Mouse (Mus musculus): ENCODE measurements around the gene Ywhag. TPM values are rescaled to one million over a fixed set of nuclear protein-coding genes. Genes with fewer than 3 reads are reported as not detected.

The Ywhag gene
- polyA plus RNA-seq, 1 experiment from 2014 or later, result 89.4 TPM

DNA sequence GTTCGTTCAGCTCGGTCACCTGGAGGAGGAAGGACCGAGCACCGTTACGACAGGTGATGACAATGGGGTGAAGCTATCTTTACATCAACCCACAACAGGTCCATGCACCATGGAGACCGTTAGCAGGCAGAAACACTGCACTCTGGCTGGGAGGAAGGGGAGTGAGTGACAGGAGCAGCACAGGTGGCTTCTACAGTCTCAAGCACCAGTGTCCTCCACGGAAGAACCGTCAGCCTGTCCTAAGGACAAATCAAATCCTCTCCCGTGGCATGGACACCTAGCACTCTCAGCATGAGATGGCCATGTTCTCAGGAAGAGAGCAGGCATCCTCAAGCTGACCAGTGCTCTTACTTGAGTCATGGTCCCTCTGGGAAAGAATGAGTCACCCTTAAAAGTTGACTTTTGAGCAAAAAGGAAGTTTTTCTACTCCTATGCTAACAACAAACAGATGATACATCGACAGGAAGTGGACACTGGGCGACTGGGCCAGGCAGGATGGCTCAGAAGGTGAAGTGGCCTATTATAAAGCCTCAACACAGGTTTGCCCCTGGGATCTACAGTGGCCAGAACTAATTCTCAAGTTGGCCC, 22.7 kb downstream of the Ywhag start:
- no peak for DNase-seq (ENCODE audit: low spot score)
- Histone ChIP-seq H3K9me3 (replicated peaks; ENCODE audit: low read length) (no peaks in the 10 kb centered on the region), H3K4me1 (replicated peaks; ENCODE audit: insufficient read depth, low read length) (no peaks in the 10 kb centered on the region; the same call in 1 of the 2 replicates), H3K27ac (no peak overlapping the region), H3K27me3 (ENCODE audit: insufficient read depth, low read length) (no peaks in the 10 kb centered on the region), H3K4me2 (ENCODE audit: low read length) (no peak overlapping the region), H3K36me3 (ENCODE audit: insufficient read depth, low read length) (peaks cover 29% of the 10 kb centered on the region), H3K4me3 (replicated peaks; ENCODE audit: low read depth, low read length) (no peak overlapping the region), H3K9ac (ENCODE audit: low read depth, low read length) (no peak overlapping the region)
- TF ChIP-seq CTCF (IDR thresholded peaks at IDR 0.05; ENCODE audit: low read depth), result no peak
- ATAC-seq (replicated peaks; ENCODE audit: low FRiP score, low read depth), result no peak
- WGBS, result 84% methylated on average over 11 of the region's 11 CpGs

DNA sequence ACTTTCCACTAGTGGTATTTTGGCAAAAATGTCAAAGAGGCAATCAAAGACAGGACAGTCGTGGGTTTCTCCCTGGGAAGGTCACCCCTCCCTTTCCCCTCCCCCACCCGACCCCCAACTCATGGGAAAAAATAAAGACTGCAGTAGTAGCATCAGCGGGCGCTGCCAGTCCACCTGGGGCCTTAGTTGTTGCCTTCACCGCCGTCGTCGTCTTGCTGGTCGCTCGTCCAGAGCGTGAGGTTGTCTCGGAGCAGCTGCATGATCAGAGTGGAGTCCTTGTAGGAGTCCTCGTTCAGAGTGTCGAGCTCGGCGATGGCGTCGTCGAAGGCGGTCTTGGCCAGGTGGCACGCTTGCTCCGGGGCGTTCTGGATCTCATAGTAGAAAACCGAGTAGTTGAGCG, 23.6 kb downstream of the Ywhag start:
- peaks cover 29% of the 10 kb centered on the region for H3K36me3 ChIP-seq (ENCODE audit: insufficient read depth, low read length)

DNA sequence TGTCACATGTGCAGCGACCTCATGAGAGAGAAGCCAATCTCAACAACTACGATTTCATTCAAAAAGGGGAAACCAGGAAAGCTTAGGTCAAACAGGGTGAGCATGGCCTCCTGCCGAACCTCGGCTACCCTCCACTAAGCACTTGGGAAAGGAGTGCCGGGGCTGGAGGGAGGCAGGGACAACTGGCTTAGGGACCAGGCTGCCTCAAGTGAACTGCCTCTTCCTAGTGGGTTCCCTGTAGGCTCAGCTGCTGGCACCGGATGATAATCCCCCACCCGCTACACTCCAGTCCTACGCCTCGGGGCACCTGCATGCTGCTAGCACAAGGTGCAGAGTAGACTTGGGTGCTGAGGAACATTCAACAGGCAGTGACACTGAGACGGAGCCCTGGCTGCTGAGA, 24.8 kb downstream of the Ywhag start:
- Histone ChIP-seq H3K4me2 (ENCODE audit: low read length) (no peak overlapping the region), H3K4me3 (replicated peaks; ENCODE audit: low read depth, low read length) (no peak overlapping the region), H3K36me3 (ENCODE audit: insufficient read depth, low read length) (peaks cover 29% of the 10 kb centered on the region), H3K9ac (ENCODE audit: low read depth, low read length) (no peak overlapping the region), H3K4me1 (replicated peaks; ENCODE audit: insufficient read depth, low read length) (no peaks in the 10 kb centered on the region; the same call in 1 of the 2 replicates), H3K27ac (no peak overlapping the region), H3K9me3 (replicated peaks; ENCODE audit: low read length) (no peaks in the 10 kb centered on the region), H3K27me3 (ENCODE audit: insufficient read depth, low read length) (no peaks in the 10 kb centered on the region)
- no peak for TF ChIP-seq CTCF (IDR thresholded peaks at IDR 0.05; ENCODE audit: low read depth)
- DNase-seq (ENCODE audit: low spot score) (no peak), ATAC-seq (replicated peaks; ENCODE audit: low FRiP score, low read depth) (no peak)
- 80% methylated on average over 10 of the region's 10 CpGs for WGBS

More for the DNA sequence above, 23.6 kb downstream of the Ywhag start:
- Histone ChIP-seq H3K4me2 (ENCODE audit: low read length) (no peak overlapping the region), H3K9ac (ENCODE audit: low read depth, low read length) (no peak overlapping the region), H3K4me1 (replicated peaks; ENCODE audit: insufficient read depth, low read length) (no peaks in the 10 kb centered on the region; the same call in 1 of the 2 replicates), H3K4me3 (replicated peaks; ENCODE audit: low read depth, low read length) (no peak overlapping the region), H3K27me3 (ENCODE audit: insufficient read depth, low read length) (no peaks in the 10 kb centered on the region), H3K9me3 (replicated peaks; ENCODE audit: low read length) (no peaks in the 10 kb centered on the region), H3K27ac (no peak overlapping the region)
- TF ChIP-seq CTCF (IDR thresholded peaks at IDR 0.05; ENCODE audit: low read depth), result no peak
- ATAC-seq (replicated peaks; ENCODE audit: low FRiP score, low read depth) (no peak), DNase-seq (ENCODE audit: low spot score) (no peak)
- 89% methylated on average over 25 of the region's 25 CpGs for WGBS

DNA sequence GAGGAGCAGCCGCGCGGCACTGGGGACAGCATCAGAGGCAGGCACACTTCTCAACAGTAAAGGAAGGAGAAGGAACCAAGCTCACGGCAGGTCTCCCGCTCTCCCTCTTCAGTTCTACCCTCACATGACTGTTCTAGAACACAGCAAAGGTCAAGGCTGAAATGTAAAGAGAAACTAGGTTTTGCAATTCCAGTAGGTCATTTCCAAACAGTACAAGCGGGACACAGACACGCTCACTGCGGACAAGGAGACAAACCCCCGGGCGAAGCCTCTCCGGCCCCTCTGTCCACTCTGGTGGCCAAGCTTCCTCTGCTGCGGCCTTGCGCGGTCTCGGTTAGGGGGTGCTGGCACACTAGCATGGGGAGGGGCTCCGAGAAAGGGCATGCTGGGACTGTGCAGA, 25.4 kb downstream of the Ywhag start:
- Histone ChIP-seq H3K4me3 (replicated peaks; ENCODE audit: low read depth, low read length) (no peak overlapping the region), H3K36me3 (ENCODE audit: insufficient read depth, low read length) (peaks cover 29% of the 10 kb centered on the region), H3K9me3 (replicated peaks; ENCODE audit: low read length) (no peaks in the 10 kb centered on the region), H3K4me2 (ENCODE audit: low read length) (no peak overlapping the region), H3K9ac (ENCODE audit: low read depth, low read length) (no peak overlapping the region), H3K27me3 (ENCODE audit: insufficient read depth, low read length) (no peaks in the 10 kb centered on the region), H3K4me1 (replicated peaks; ENCODE audit: insufficient read depth, low read length) (no peaks in the 10 kb centered on the region; the same call in 1 of the 2 replicates), H3K27ac (no peak overlapping the region)
- no peak for TF ChIP-seq CTCF (IDR thresholded peaks at IDR 0.05; ENCODE audit: low read depth)
- no peak for ATAC-seq (replicated peaks; ENCODE audit: low FRiP score, low read depth)
- DNase-seq (ENCODE audit: low spot score), result no peak
- 86% methylated on average over 16 of the region's 16 CpGs for WGBS

DNA sequence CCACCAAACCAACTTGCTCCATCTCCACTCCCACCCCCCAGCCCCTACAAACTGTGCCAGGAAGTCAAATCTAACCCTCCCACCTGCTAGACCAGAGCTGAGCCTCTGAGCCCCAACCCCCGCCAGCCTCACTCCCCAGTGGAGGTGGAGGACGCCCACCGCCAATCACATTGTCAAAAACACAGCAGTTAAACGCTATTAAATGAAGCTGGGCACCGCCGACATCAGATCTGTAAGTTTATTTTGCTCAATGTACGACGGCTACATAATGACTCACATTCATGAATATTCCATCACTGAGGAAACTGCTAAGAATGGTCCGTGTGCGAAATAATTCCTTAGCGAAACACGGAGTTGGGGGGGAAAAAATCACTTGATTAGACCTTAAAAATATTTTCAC, 26.2 kb downstream of the Ywhag start:
- Histone ChIP-seq H3K4me2 (ENCODE audit: low read length) (no peak overlapping the region), H3K27me3 (ENCODE audit: insufficient read depth, low read length) (no peaks in the 10 kb centered on the region), H3K4me3 (replicated peaks; ENCODE audit: low read depth, low read length) (no peak overlapping the region), H3K27ac (no peak overlapping the region), H3K4me1 (replicated peaks; ENCODE audit: insufficient read depth, low read length) (no peaks in the 10 kb centered on the region), H3K9ac (ENCODE audit: low read depth, low read length) (no peak overlapping the region), H3K36me3 (ENCODE audit: insufficient read depth, low read length) (peaks cover 29% of the 10 kb centered on the region), H3K9me3 (replicated peaks; ENCODE audit: low read length) (no peaks in the 10 kb centered on the region)
- DNase-seq (ENCODE audit: low spot score), result no peak
- WGBS, result 73% methylated on average over 12 of the region's 12 CpGs
- ATAC-seq (replicated peaks; ENCODE audit: low FRiP score, low read depth), result no peak
- no peak for TF ChIP-seq CTCF (IDR thresholded peaks at IDR 0.05; ENCODE audit: low read depth)

DNA sequence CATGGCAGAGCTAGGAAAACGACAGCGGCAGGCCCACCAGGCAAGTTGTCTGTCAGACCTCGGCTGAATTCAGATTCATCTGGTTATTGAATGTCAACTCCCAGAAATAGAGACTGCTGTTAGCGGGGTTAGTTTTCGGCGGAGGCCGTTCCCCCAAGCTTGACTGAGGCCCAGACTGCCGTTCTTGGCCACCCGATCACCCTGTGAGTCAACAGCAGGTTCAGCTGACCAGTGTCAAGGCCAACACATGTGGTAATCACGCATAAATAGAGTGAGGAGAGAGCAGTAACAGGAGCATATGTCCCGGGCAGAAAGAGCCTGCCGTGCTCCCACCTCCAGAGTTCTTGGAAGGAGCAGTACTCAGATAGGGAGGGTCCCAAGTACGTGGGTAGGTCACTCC, 27.2 kb downstream of the Ywhag start:
- ATAC-seq (replicated peaks; ENCODE audit: low FRiP score, low read depth) (no peak), DNase-seq (ENCODE audit: low spot score) (no peak)
- Histone ChIP-seq H3K27me3 (ENCODE audit: insufficient read depth, low read length) (no peaks in the 10 kb centered on the region), H3K4me2 (ENCODE audit: low read length) (no peak overlapping the region), H3K9ac (ENCODE audit: low read depth, low read length) (no peak overlapping the region), H3K4me1 (replicated peaks; ENCODE audit: insufficient read depth, low read length) (no peaks in the 10 kb centered on the region), H3K9me3 (replicated peaks; ENCODE audit: low read length) (no peaks in the 10 kb centered on the region), H3K27ac (no peak overlapping the region), H3K36me3 (ENCODE audit: insufficient read depth, low read length) (peaks cover 29% of the 10 kb centered on the region), H3K4me3 (replicated peaks; ENCODE audit: low read depth, low read length) (no peak overlapping the region)
- 57% methylated on average over 13 of the region's 13 CpGs for WGBS
- TF ChIP-seq CTCF (IDR thresholded peaks at IDR 0.05; ENCODE audit: low read depth), result no peak

DNA sequence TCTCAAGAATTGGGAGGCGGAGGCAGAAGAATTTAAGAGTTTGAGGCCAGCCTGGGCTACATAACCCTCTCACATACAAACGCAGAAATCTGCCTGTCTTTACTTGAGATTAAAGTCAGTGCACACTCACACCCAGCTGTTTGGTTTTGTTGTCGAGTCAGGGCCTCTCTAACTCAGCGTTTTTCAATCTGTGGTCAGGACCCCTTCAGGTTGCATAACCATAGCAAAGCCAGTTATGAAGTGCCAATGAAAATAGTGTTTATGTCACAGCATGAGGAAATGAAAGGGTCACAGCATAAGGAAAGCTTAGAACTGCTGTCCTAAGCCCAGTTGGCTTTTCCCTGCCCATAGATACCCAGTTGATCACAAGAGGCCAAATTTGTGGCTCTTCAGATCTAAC, 27.6 kb downstream of the Ywhag start:
- ATAC-seq (replicated peaks; ENCODE audit: low FRiP score, low read depth) (no peak), DNase-seq (ENCODE audit: low spot score) (no peak)
- H3K4me2 ChIP-seq (ENCODE audit: low read length), result no peak overlapping the region
- 75% methylated on average over 4 of the region's 4 CpGs for WGBS
- no peak for TF ChIP-seq CTCF (IDR thresholded peaks at IDR 0.05; ENCODE audit: low read depth)
- H3K4me3 ChIP-seq (replicated peaks; ENCODE audit: low read depth, low read length), result no peak overlapping the region
- H3K27ac ChIP-seq, result no peak overlapping the region
- no peaks in the 10 kb centered on the region for H3K4me1 ChIP-seq (replicated peaks; ENCODE audit: insufficient read depth, low read length)
- peaks cover 29% of the 10 kb centered on the region for H3K36me3 ChIP-seq (ENCODE audit: insufficient read depth, low read length)
- no peak overlapping the region for H3K9ac ChIP-seq (ENCODE audit: low read depth, low read length)
- no peaks in the 10 kb centered on the region for H3K9me3 ChIP-seq (replicated peaks; ENCODE audit: low read length)
- no peaks in the 10 kb centered on the region for H3K27me3 ChIP-seq (ENCODE audit: insufficient read depth, low read length)

Data from kidney, postnatal 0 days (tissue).